Mouse (Mus musculus): ENCODE data around the gene St6galnac6. TPM values are rescaled to one million over a fixed set of nuclear protein-coding genes. Genes with fewer than 3 reads are reported as not detected.
A peak's percentile ranks its signal among the peaks of the same experiment; 100 is the strongest.

St6galnac6 gene
- polyA plus RNA-seq, 1 experiment from 2014 or later, result 15.3 TPM

GRCm38 (mm10) chr2:32654743-32655393 is 55.4 kb downstream of the St6galnac6 start:
- no peaks in the 10 kb centered on the region for H3K36me3 ChIP-seq (ENCODE audit: insufficient read depth, low read length)
- no peak for DNase-seq (ENCODE audit: low spot score)
- 44% methylated on average over 14 of the region's 14 CpGs for WGBS

GRCm38 (mm10) chr2:32655394-32655744 is 55.9 kb downstream of the St6galnac6 start:
- Histone ChIP-seq H3K36me3 (ENCODE audit: insufficient read depth, low read length) (no peaks in the 10 kb centered on the region), H3K9ac (ENCODE audit: low read depth, low read length) (no peak overlapping the region; the same call in 1 of the 2 replicates), H3K27ac (peak overlapping the region; percentile 91), H3K27me3 (ENCODE audit: insufficient read depth, low read length) (no peaks in the 10 kb centered on the region), H3K4me3 (replicated peaks; ENCODE audit: low read depth, low read length) (no peak overlapping the region), H3K4me1 (replicated peaks; ENCODE audit: insufficient read depth, low read length) (peaks cover 30% of the 10 kb centered on the region), H3K9me3 (replicated peaks; ENCODE audit: low read length) (no peaks in the 10 kb centered on the region), H3K4me2 (ENCODE audit: low read length) (0 out of 2 replicates have a peak overlapping the region, but pooled peaks have one; percentile 18)
- ATAC-seq (replicated peaks; ENCODE audit: low FRiP score, low read depth), result no peak
- no peak for TF ChIP-seq CTCF (IDR thresholded peaks at IDR 0.05; ENCODE audit: low read depth)
- WGBS, result 70% methylated on average over 3 of the region's 3 CpGs
- DNase-seq (ENCODE audit: low spot score), result no peak

More at GRCm38 (mm10) chr2:32654743-32655393, 55.4 kb downstream of the St6galnac6 start:
- Histone ChIP-seq H3K9ac (ENCODE audit: low read depth, low read length) (peak overlapping the region; percentile 40; the same call in 1 of the 2 replicates), H3K9me3 (replicated peaks; ENCODE audit: low read length) (no peaks in the 10 kb centered on the region), H3K4me1 (replicated peaks; ENCODE audit: insufficient read depth, low read length) (peaks cover 30% of the 10 kb centered on the region), H3K27ac (peak overlapping the region; percentile 91), H3K4me2 (ENCODE audit: low read length) (peak overlapping the region; percentile 18; the same call in 1 of the 2 replicates), H3K27me3 (ENCODE audit: insufficient read depth, low read length) (no peaks in the 10 kb centered on the region), H3K4me3 (replicated peaks; ENCODE audit: low read depth, low read length) (no peak overlapping the region)
- TF ChIP-seq CTCF (IDR thresholded peaks at IDR 0.05; ENCODE audit: low read depth), result no peak
- no peak for ATAC-seq (replicated peaks; ENCODE audit: low FRiP score, low read depth)

- no peak for TF ChIP-seq CTCF (IDR thresholded peaks at IDR 0.05; ENCODE audit: low read depth)
- H3K27me3 ChIP-seq (ENCODE audit: insufficient read depth, low read length), result no peaks in the 10 kb centered on the region
- peaks cover 30% of the 10 kb centered on the region for H3K4me1 ChIP-seq (replicated peaks; ENCODE audit: insufficient read depth, low read length)
- ATAC-seq (replicated peaks; ENCODE audit: low FRiP score, low read depth), result peak; percentile 80
- DNase-seq (ENCODE audit: low spot score), result peak; percentile 93
- no peaks in the 10 kb centered on the region for H3K9me3 ChIP-seq (replicated peaks; ENCODE audit: low read length)
- no peak overlapping the region for H3K9ac ChIP-seq (ENCODE audit: low read depth, low read length)
- no peak overlapping the region for H3K4me2 ChIP-seq (ENCODE audit: low read length)
- no peak overlapping the region for H3K4me3 ChIP-seq (replicated peaks; ENCODE audit: low read depth, low read length)
- WGBS, result 18% methylated on average over 12 of the region's 12 CpGs
- no peaks in the 10 kb centered on the region for H3K36me3 ChIP-seq (ENCODE audit: insufficient read depth, low read length)
- peak overlapping the region; percentile 91 for H3K27ac ChIP-seq
Measured at GRCm38 (mm10) chr2:32655826-32656225, 56.3 kb downstream of the St6galnac6 start.

- Histone ChIP-seq H3K27ac (no peak overlapping the region), H3K4me2 (ENCODE audit: low read length) (no peak overlapping the region), H3K4me3 (replicated peaks; ENCODE audit: low read depth, low read length) (no peak overlapping the region), H3K9ac (ENCODE audit: low read depth, low read length) (no peak overlapping the region), H3K36me3 (ENCODE audit: insufficient read depth, low read length) (no peaks in the 10 kb centered on the region), H3K4me1 (replicated peaks; ENCODE audit: insufficient read depth, low read length) (peaks cover 29% of the 10 kb centered on the region), H3K9me3 (replicated peaks; ENCODE audit: low read length) (no peaks in the 10 kb centered on the region), H3K27me3 (ENCODE audit: insufficient read depth, low read length) (no peaks in the 10 kb centered on the region)
- TF ChIP-seq CTCF (IDR thresholded peaks at IDR 0.05; ENCODE audit: low read depth), result no peak
- DNase-seq (ENCODE audit: low spot score), result no peak
- ATAC-seq (replicated peaks; ENCODE audit: low FRiP score, low read depth), result no peak
- WGBS, result 88% methylated on average over 2 of the region's 2 CpGs
Measured at GRCm38 (mm10) chr2:32658873-32659272, 59.4 kb downstream of the St6galnac6 start.

- H3K36me3 ChIP-seq (ENCODE audit: insufficient read depth, low read length), result no peaks in the 10 kb centered on the region
- ATAC-seq (replicated peaks; ENCODE audit: low FRiP score, low read depth) (peak; percentile 57), DNase-seq (ENCODE audit: low spot score) (peak; percentile 59)
- no peaks in the 10 kb centered on the region for H3K27me3 ChIP-seq (ENCODE audit: insufficient read depth, low read length)
- H3K27ac ChIP-seq, result peak overlapping the region; percentile 63
- H3K4me1 ChIP-seq (replicated peaks; ENCODE audit: insufficient read depth, low read length), result 0 out of 2 replicates have a peak, but pooled peaks cover 5% of the 10 kb centered on the region
- no peak overlapping the region for H3K4me3 ChIP-seq (replicated peaks; ENCODE audit: low read depth, low read length)
- whole genome bisulfite sequencing, result 34% methylated on average over 7 of the region's 7 CpGs
- H3K9me3 ChIP-seq (replicated peaks; ENCODE audit: low read length), result no peaks in the 10 kb centered on the region
- H3K9ac ChIP-seq (ENCODE audit: low read depth, low read length), result 0 out of 2 replicates have a peak overlapping the region, but pooled peaks have one; percentile 15
- no peak overlapping the region for H3K4me2 ChIP-seq (ENCODE audit: low read length)
- no peak for TF ChIP-seq CTCF (IDR thresholded peaks at IDR 0.05; ENCODE audit: low read depth)
Measured at GRCm38 (mm10) chr2:32661509-32662107, 62.1 kb downstream of the St6galnac6 start.

GRCm38 (mm10) chr2:32662291-32662690 is 62.8 kb downstream of the St6galnac6 start:
- Histone ChIP-seq H3K9me3 (replicated peaks; ENCODE audit: low read length) (no peaks in the 10 kb centered on the region), H3K4me1 (replicated peaks; ENCODE audit: insufficient read depth, low read length) (0 out of 2 replicates have a peak, but pooled peaks cover 5% of the 10 kb centered on the region), H3K36me3 (ENCODE audit: insufficient read depth, low read length) (no peaks in the 10 kb centered on the region), H3K27ac (peak overlapping the region; percentile 63; the same call in 1 of the 2 replicates), H3K27me3 (ENCODE audit: insufficient read depth, low read length) (no peaks in the 10 kb centered on the region), H3K4me2 (ENCODE audit: low read length) (no peak overlapping the region), H3K4me3 (replicated peaks; ENCODE audit: low read depth, low read length) (no peak overlapping the region), H3K9ac (ENCODE audit: low read depth, low read length) (no peak overlapping the region)
- ATAC-seq (replicated peaks; ENCODE audit: low FRiP score, low read depth), result no peak
- 48% methylated on average over 5 of the region's 5 CpGs for WGBS
- no peak for TF ChIP-seq CTCF (IDR thresholded peaks at IDR 0.05; ENCODE audit: low read depth)
- no peak for DNase-seq (ENCODE audit: low spot score)

Data from kidney, postnatal 0 days (tissue).